8 mouse cellular contexts compared by ENCODE assay signal in genomic region chr17:34026221-34026620, GRCm38 (mm10). TPM values are rescaled to one million over a fixed set of nuclear protein-coding genes. Genes with fewer than 3 reads are reported as not detected.
DNase-seq lines count a peak whose midpoint lies in the region; ATAC-seq and TF ChIP-seq lines count a peak whose summit lies in the region.

No protein-coding gene starts in this region.

- H3K9me3 ChIP-seq in lung, postnatal 0 days (ENCODE audit: low read length), result no peaks in the 10 kb centered on the region
- no peaks in the 10 kb centered on the region for H3K9me3 ChIP-seq in hindbrain, embryonic 16.5 days (ENCODE audit: control insufficient read depth, low read length)

- peaks cover 27% of the 10 kb centered on the region for H3K4me1 ChIP-seq in lung, postnatal 0 days (ENCODE audit: insufficient read depth, low read depth, low read length)
- H3K4me1 ChIP-seq in lung, adult 2 months (ENCODE audit: control insufficient read depth, insufficient read depth, low read length), result peaks cover 24% of the 10 kb centered on the region
- H3K4me1 ChIP-seq in hindbrain, embryonic 16.5 days (ENCODE audit: control insufficient read depth, insufficient read depth, low read depth, low read length), result peaks cover 59% of the 10 kb centered on the region

- TF ChIP-seq CTCF in lung, postnatal 0 days (IDR thresholded peaks at IDR 0.05), result no peak
- TF ChIP-seq CTCF in lung, adult 2 months (IDR thresholded peaks at IDR 0.05; ENCODE audit: insufficient read depth, low read length), result no peak

- no peak overlapping the region for H3K4me3 ChIP-seq in lung, postnatal 0 days (ENCODE audit: low read depth, low read length)
- no peak overlapping the region for H3K4me3 ChIP-seq in lung, adult 2 months (replicated peaks; ENCODE audit: extremely low read depth, low read depth, low read length)
- H3K4me3 ChIP-seq in hindbrain, embryonic 16.5 days (ENCODE audit: low read length), result peak overlapping the region; percentile 2; the same call in 1 of the 2 replicates

- no peaks in the 10 kb centered on the region for H3K27me3 ChIP-seq in lung, postnatal 0 days (replicated peaks; ENCODE audit: insufficient read depth, low read length)
- no peaks in the 10 kb centered on the region for H3K27me3 ChIP-seq in hindbrain, embryonic 16.5 days (replicated peaks; ENCODE audit: control insufficient read depth, insufficient read depth, low read length)

- WGBS in lung, postnatal 0 days, result 42% methylated on average over 2 of the region's 2 CpGs
- WGBS in lung, adult 2 months, result 47% methylated on average over 2 of the region's 2 CpGs
- 8% methylated on average over 2 of the region's 2 CpGs for WGBS in hindbrain, embryonic 16.5 days

- peaks cover 13% of the 10 kb centered on the region for H3K36me3 ChIP-seq in lung, postnatal 0 days (ENCODE audit: insufficient read depth, low read length)
- peaks cover 27% of the 10 kb centered on the region for H3K36me3 ChIP-seq in hindbrain, embryonic 16.5 days (ENCODE audit: control insufficient read depth, insufficient read depth, low read length)

- no peak for ATAC-seq in cerebellum, adult (ENCODE audit: insufficient number of reproducible peaks, low FRiP score, low TSS enrichment)
- no peak for ATAC-seq in lung, postnatal 0 days
- ATAC-seq in hindbrain, embryonic 16.5 days, result no peak
- ATAC-seq in megakaryocyte-erythroid progenitor cell, adult 5-6 weeks (replicated peaks; ENCODE audit: low FRiP score, low TSS enrichment, poor library complexity, severe bottlenecking), result no peak

- peak; percentile 24 to 32 for DNase-seq in cerebellum, postnatal 10 days
- no peak for DNase-seq in lung, postnatal 0 days (ENCODE audit: low spot score)
- no peak for DNase-seq in lung, adult 2 months
- DNase-seq in naive thymus-derived CD4-positive, alpha-beta T cell, adult 2 months (ENCODE audit: low read depth), result peak; percentile 63
- DNase-seq in ovary, postnatal 14 days (ENCODE audit: low spot score), result no peak

- H3K27ac ChIP-seq in lung, postnatal 0 days (ENCODE audit: low read length), result no peak overlapping the region
- peak overlapping the region; percentile 95 for H3K27ac ChIP-seq in hindbrain, embryonic 16.5 days (ENCODE audit: low read depth, low read length)

- TF ChIP-seq POLR2A in lung, adult 2 months (IDR thresholded peaks at IDR 0.05; ENCODE audit: borderline replicate concordance, extremely low read depth, low read depth, low read length), result no peak

- 0 out of 2 replicates have a peak overlapping the region, but pooled peaks have one; percentile 98 for H3K4me2 ChIP-seq in lung, postnatal 0 days (replicated peaks; ENCODE audit: low read depth, low read length)
- H3K4me2 ChIP-seq in hindbrain, embryonic 16.5 days (ENCODE audit: low read length), result peak overlapping the region; percentile 90

- TF ChIP-seq EP300 in lung, postnatal 0 days (IDR thresholded peaks at IDR 0.05), result no peak

- no peak overlapping the region for H3K9ac ChIP-seq in lung, postnatal 0 days (replicated peaks; ENCODE audit: low read depth)
- peak overlapping the region; percentile 31 for H3K9ac ChIP-seq in hindbrain, embryonic 16.5 days (ENCODE audit: low read depth, low read length)

RNA-seq across cellular contexts. Expression of gene H2-Ke6, which starts 1.6 kb away (rescaled TPM):
- 57.9 and 59.8 TPM in 2 replicates for polyA plus RNA-seq in lung, postnatal 0 days (2015; fragmentation: Nextera tagmentation; extraction: Ambion mirVana)
- 91.2 and 130 TPM in 2 replicates for polyA plus RNA-seq in lung, adult 2 months (2012; rRNA removed)
- 69.5 and 74.1 TPM in 2 replicates for polyA plus RNA-seq in hindbrain, embryonic 16.5 days (2015; fragmentation: Nextera tagmentation; extraction: Ambion mirVana)
- 118 and 144 TPM in 2 replicates for total RNA-seq in megakaryocyte-erythroid progenitor cell, adult 5-6 weeks (2014; fragmentation: Nextera tagmentation)
- total RNA-seq in megakaryocyte-erythroid progenitor cell, adult 5-6 weeks (2017), result 41.6 and 46.8 TPM in 2 replicates

RNA-seq across cellular contexts. Expression of gene Ring1, which starts 1.7 kb away (rescaled TPM):
- polyA plus RNA-seq in lung, postnatal 0 days (2015; fragmentation: Nextera tagmentation; extraction: Ambion mirVana), result 18.8 and 19.1 TPM in 2 replicates
- polyA plus RNA-seq in lung, adult 2 months (2012; rRNA removed), result 40.7 and 53.6 TPM in 2 replicates
- polyA plus RNA-seq in hindbrain, embryonic 16.5 days (2015; fragmentation: Nextera tagmentation; extraction: Ambion mirVana), result 17.3 and 18.5 TPM in 2 replicates
- total RNA-seq in megakaryocyte-erythroid progenitor cell, adult 5-6 weeks (2014; fragmentation: Nextera tagmentation), result 12.8 and 24.7 TPM in 2 replicates
- total RNA-seq in megakaryocyte-erythroid progenitor cell, adult 5-6 weeks (2017), result 13.5 and 15.4 TPM in 2 replicates

RNA-seq across cellular contexts. Expression of gene Slc39a7, which starts 5.3 kb away (rescaled TPM):
- polyA plus RNA-seq in lung, postnatal 0 days (2015; fragmentation: Nextera tagmentation; extraction: Ambion mirVana), result 130 and 131 TPM in 2 replicates
- polyA plus RNA-seq in lung, adult 2 months (2012; rRNA removed), result 161 and 183 TPM in 2 replicates
- 180 and 186 TPM in 2 replicates for polyA plus RNA-seq in hindbrain, embryonic 16.5 days (2015; fragmentation: Nextera tagmentation; extraction: Ambion mirVana)
- total RNA-seq in megakaryocyte-erythroid progenitor cell, adult 5-6 weeks (2014; fragmentation: Nextera tagmentation), result 18.1 and 18.3 TPM in 2 replicates
- total RNA-seq in megakaryocyte-erythroid progenitor cell, adult 5-6 weeks (2017), result 94.1 and 169 TPM in 2 replicates

RNA-seq across cellular contexts. Expression of gene Rxrb, which starts 5.4 kb away (rescaled TPM):
- 35.0 and 35.7 TPM in 2 replicates for polyA plus RNA-seq in lung, postnatal 0 days (2015; fragmentation: Nextera tagmentation; extraction: Ambion mirVana)
- polyA plus RNA-seq in lung, adult 2 months (2012; rRNA removed), result 63.2 and 79.8 TPM in 2 replicates
- 53.3 and 54.1 TPM in 2 replicates for polyA plus RNA-seq in hindbrain, embryonic 16.5 days (2015; fragmentation: Nextera tagmentation; extraction: Ambion mirVana)
- 49.6 and 58.9 TPM in 2 replicates for total RNA-seq in megakaryocyte-erythroid progenitor cell, adult 5-6 weeks (2014; fragmentation: Nextera tagmentation)
- 31.4 and 33.3 TPM in 2 replicates for total RNA-seq in megakaryocyte-erythroid progenitor cell, adult 5-6 weeks (2017)

RNA-seq across cellular contexts. Expression of gene Col11a2, which starts 13.0 kb away (rescaled TPM):
- polyA plus RNA-seq in lung, postnatal 0 days (2015; fragmentation: Nextera tagmentation; extraction: Ambion mirVana), result 0.25 and 0.44 TPM in 2 replicates
- polyA plus RNA-seq in lung, adult 2 months (2012; rRNA removed), result 1.0 and 1.3 TPM in 2 replicates
- polyA plus RNA-seq in hindbrain, embryonic 16.5 days (2015; fragmentation: Nextera tagmentation; extraction: Ambion mirVana), result 4.7 and 6.7 TPM in 2 replicates
- total RNA-seq in megakaryocyte-erythroid progenitor cell, adult 5-6 weeks (2014; fragmentation: Nextera tagmentation), result 1.1 and 3.6 TPM in 2 replicates
- total RNA-seq in megakaryocyte-erythroid progenitor cell, adult 5-6 weeks (2017), result 0.05 and 0.46 TPM in 2 replicates

Comparison
In these comparisons a context has a peak if more than half of its experiments do, and no peak if none do; other contexts are left out.
1. DNase-seq: peak in cerebellum, postnatal 10 days (2 of 2) and naive thymus-derived CD4-positive, alpha-beta T cell, adult 2 months (single experiment); none in lung, postnatal 0 days (single experiment), lung, adult 2 months (single experiment) and ovary, postnatal 14 days (single experiment).